Mouse (Mus musculus) midbrain, embryonic 15.5 days (tissue): ENCODE results near the gene Golt1a. TPM values are rescaled to one million over a fixed set of nuclear protein-coding genes. Genes with fewer than 3 reads are reported as not detected.

Source experiments
- ATAC-seq: fragments of 200-750 bp; cut with Nextera tagmentation; replicated peaks from 2 replicates; pipeline ENCODE4 v1.8.0; 2017; ENCODE audit warnings: moderate TSS enrichment
- H3K27ac ChIP-seq: fragments of 300-500 bp; sonication (generic); 2 replicates; pipeline ENCODE4 v1.5.1; 2015; ENCODE audit warnings: mild to moderate bottlenecking, inconsistent platforms
- H3K27me3 ChIP-seq: fragments of 300-500 bp; sonication (generic); replicated peaks from 2 replicates; pipeline ENCODE4 v1.6.1; 2015; ENCODE audit warnings: inconsistent platforms
- H3K36me3 ChIP-seq: fragments of 300-500 bp; sonication (generic); replicated peaks from 2 replicates; pipeline ENCODE4 v1.6.1; 2015; ENCODE audit warnings: inconsistent platforms
- H3K4me1 ChIP-seq: fragments of 300-500 bp; sonication (generic); 2 replicates; pipeline ENCODE4 v1.6.1; 2015; ENCODE audit warnings: inconsistent platforms
- H3K4me2 ChIP-seq: fragments of 300-500 bp; sonication (generic); 2 replicates; pipeline ENCODE4 v1.6.1; 2015; ENCODE audit warnings: inconsistent platforms, mild to moderate bottlenecking, moderate library complexity
- H3K4me3 ChIP-seq: fragments of 300-500 bp; sonication (generic); 2 replicates; pipeline ENCODE4 v1.5.1; 2015; ENCODE audit warnings: mild to moderate bottlenecking, inconsistent platforms
- H3K9ac ChIP-seq: fragments of 300-500 bp; sonication (generic); 2 replicates; pipeline ENCODE4 v1.6.1; 2015; ENCODE audit warnings: mild to moderate bottlenecking, inconsistent platforms
- H3K9me3 ChIP-seq: fragments of 300-500 bp; sonication (generic); 2 replicates; pipeline ENCODE4 v1.6.1; 2016; ENCODE audit warnings: inconsistent platforms
- WGBS: fragments of 180-500 bp; shearing (Covaris S2); methylation state at CpG from one replicate; pipeline ENCODE4 v1.1.7; 2015; ENCODE audit warnings: mixed read lengths; 5-methylcytosine and 5-hydroxymethylcytosine counted together
- polyA plus RNA-seq: library from polyadenylated mRNA; unstranded; fragments of >200 nt; fragmentation: Nextera tagmentation; extraction: Ambion mirVana; gene quantifications from 2 replicates; pipeline ENCODE4 v1.2.1, GENCODE M21; 2015

The Golt1a gene
- polyA plus RNA-seq, 1 experiment from 2014 or later, result not detected

- 93% methylated on average over 6 of the region's 6 CpGs for whole genome bisulfite sequencing
- no peak overlapping the region for H3K4me2 ChIP-seq
- H3K27me3 ChIP-seq, result 0 out of 2 replicates have a peak, but pooled peaks cover 3% of the 10 kb centered on the region
- no peak overlapping the region for H3K9ac ChIP-seq
- no peak overlapping the region for H3K4me3 ChIP-seq
- H3K9me3 ChIP-seq, result no peaks in the 10 kb centered on the region
- no peak overlapping the region for H3K27ac ChIP-seq
- peaks cover 12% of the 10 kb centered on the region for H3K4me1 ChIP-seq
- no peak for ATAC-seq
- no peaks in the 10 kb centered on the region for H3K36me3 ChIP-seq
These were observed 61.8 kb downstream of the Golt1a start for GRCm38 (mm10) chr1:133371431-133371830.

GRCm38 (mm10) chr1:133372113-133372512, 62.5 kb downstream of the Golt1a start:
- H3K36me3 ChIP-seq, result no peaks in the 10 kb centered on the region
- H3K27me3 ChIP-seq, result no peaks in the 10 kb centered on the region
- ATAC-seq, result no peak
- no peaks in the 10 kb centered on the region for H3K9me3 ChIP-seq
- H3K4me3 ChIP-seq, result no peak overlapping the region
- no peak overlapping the region for H3K9ac ChIP-seq
- H3K27ac ChIP-seq, result no peak overlapping the region
- H3K4me2 ChIP-seq, result no peak overlapping the region
- WGBS, result 70% methylated on average over 8 of the region's 8 CpGs
- H3K4me1 ChIP-seq, result peaks cover 12% of the 10 kb centered on the region

Other genes with a start within 250 kb of the Golt1a start
- gene Ppp1r15b, start 178.7 kb upstream of the Golt1a start, polyA plus RNA-seq, result 29.2 and 30.1 TPM in 2 replicates
- gene Plekha6, start 145.6 kb upstream of the Golt1a start, polyA plus RNA-seq, result 21.4 and 23.4 TPM in 2 replicates
- not detected in 2 replicates for gene Kiss1, start 12.1 kb downstream of the Golt1a start, polyA plus RNA-seq
- gene Ren1, start 40.7 kb downstream of the Golt1a start, polyA plus RNA-seq, result 0.18 TPM in 1 of 2 replicates, not detected in the other
- gene Etnk2, start 53.8 kb downstream of the Golt1a start, polyA plus RNA-seq, result 20.0 and 21.9 TPM in 2 replicates
- gene Sox13, start 114.6 kb downstream of the Golt1a start, polyA plus RNA-seq, result 6.5 and 7.4 TPM in 2 replicates